Mouse (Mus musculus): ENCODE data around the gene Nckap5.

DNA sequence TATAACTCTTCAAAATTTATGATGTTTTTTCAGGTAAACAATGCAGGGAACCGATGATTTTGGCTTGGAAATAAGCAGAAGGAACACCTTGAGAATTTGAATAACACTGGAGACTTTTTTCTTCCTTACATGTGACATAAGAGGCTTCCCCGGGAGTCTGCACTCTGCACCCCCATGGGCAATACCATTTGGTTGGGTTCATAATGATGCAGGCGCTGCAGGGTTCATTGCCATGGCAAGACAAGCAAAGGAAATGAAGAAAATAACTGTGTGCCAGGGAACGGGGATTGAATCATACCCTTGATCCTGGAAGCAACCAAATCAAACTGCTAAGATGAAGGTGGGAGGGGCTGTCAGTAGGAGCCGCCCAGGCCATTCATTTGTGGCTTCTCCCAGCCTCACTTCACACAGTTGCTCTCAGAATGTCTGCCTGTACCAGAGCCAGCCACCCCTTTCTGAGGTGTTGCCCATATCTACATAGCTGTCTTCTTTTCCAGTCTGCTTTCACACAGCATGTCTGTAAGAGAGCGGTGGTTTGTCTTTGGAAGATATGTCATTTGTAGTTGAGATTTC is 392.5 kb downstream of the Nckap5 start:
- TF ChIP-seq CTCF (conservative IDR thresholded peaks at IDR 0.05 in 1 of 2, IDR thresholded peaks at IDR 0.05 in 1 of 2; ENCODE audit: low read depth in 2 of 2, low read length in 2 of 2): no peak
- TF ChIP-seq MYC (IDR thresholded peaks at IDR 0.05; ENCODE audit: low read depth, low read length): no peak
- TF ChIP-seq SIN3A (IDR thresholded peaks at IDR 0.05; ENCODE audit: low read length): no peak
- TF ChIP-seq RCOR1 (conservative IDR thresholded peaks at IDR 0.05; ENCODE audit: low read depth, low read length): no peak
- no peak for TF ChIP-seq POLR2A (IDR thresholded peaks at IDR 0.05; ENCODE audit: low read depth, low read length)
- TF ChIP-seq MEF2A (IDR thresholded peaks at IDR 0.05; ENCODE audit: borderline replicate concordance, low read depth, low read length): no peak
- no peak for TF ChIP-seq HCFC1 (IDR thresholded peaks at IDR 0.05; ENCODE audit: low read depth, low read length)
- TF ChIP-seq USF1 (IDR thresholded peaks at IDR 0.05; ENCODE audit: low read depth, low read length): no peak
- TF ChIP-seq SMC3 (IDR thresholded peaks at IDR 0.05; ENCODE audit: low read depth, low read length): no peak
- TF ChIP-seq MAX (IDR thresholded peaks at IDR 0.05; ENCODE audit: low read length): no peak
- no peak for TF ChIP-seq CHD2 (IDR thresholded peaks at IDR 0.05; ENCODE audit: low read length)
- no peak for TF ChIP-seq EP300 (IDR thresholded peaks at IDR 0.05; ENCODE audit: low read length)
